Mouse (Mus musculus) cortical plate, adult 2 months (tissue): ENCODE results near the gene Cacna1d. TPM values are rescaled to one million over a fixed set of nuclear protein-coding genes. Genes with fewer than 3 reads are reported as not detected.

Experiments used
- H3K27ac ChIP-seq: fragments of 200-500 bp; 2 replicates; pipeline ENCODE4 v1.5.1; 2012; ENCODE audit warnings: low read length, control low read depth, inconsistent platforms; ENCODE audit not compliant: insufficient read depth
- H3K4me1 ChIP-seq: fragments of 200-500 bp; 2 replicates; pipeline ENCODE4 v1.6.1; 2011; ENCODE audit warnings: low read length; ENCODE audit not compliant: control insufficient read depth, insufficient read depth
- H3K4me3 ChIP-seq: fragments of 200-500 bp; 2 replicates; pipeline ENCODE4 v1.5.1; 2011; ENCODE audit warnings: mild to moderate bottlenecking, low read length, control low read depth; ENCODE audit not compliant: insufficient read depth
- CTCF ChIP-seq: fragments of 200-500 bp; IDR thresholded peaks from 2 replicates; pipeline ENCODE4 v1.5.1; 2011; ENCODE audit warnings: mild to moderate bottlenecking, control low read depth, low read length; ENCODE audit not compliant: insufficient read depth; ENCODE audit errors: extremely low read depth
- POLR2A ChIP-seq: fragments of 200-500 bp; IDR thresholded peaks from 2 replicates; pipeline ENCODE4 v1.6.1; 2011; ENCODE audit warnings: mild to moderate bottlenecking, low read length, control low read depth; ENCODE audit not compliant: insufficient read depth; ENCODE audit errors: extremely low read depth
- polyA plus RNA-seq: library from polyadenylated mRNA; depleted of rRNA; stranded (reverse); fragments of >200 nt; gene quantifications from 2 replicates; pipeline ENCODE4 v1.2.3, GENCODE M21; 2012; rRNA removed

Cacna1d gene
- polyA plus RNA-seq, 1 experiment = 53.4 TPM

- TF ChIP-seq POLR2A (no peak), CTCF (no peak)
- H3K4me3 ChIP-seq = no peak overlapping the region
- peak overlapping the region; percentile 4 for H3K27ac ChIP-seq
- no peaks in the 10 kb centered on the region; the same call in 1 of the 2 replicates for H3K4me1 ChIP-seq
These were observed 481.2 kb downstream of the Cacna1d start for GRCm38 (mm10) chr14:30009864-30010560.

- TF ChIP-seq CTCF (no peak), POLR2A (no peak)
- H3K4me1 ChIP-seq = no peaks in the 10 kb centered on the region; the same call in 1 of the 2 replicates
- H3K27ac ChIP-seq = no peak within 1 kb of the TSS
- peak within 1 kb of the TSS; percentile 17; the same call in 1 of the 2 replicates for H3K4me3 ChIP-seq
These were observed 482.3 kb downstream of the Cacna1d start, which contains the start of the genes Il17rb and Chdh for GRCm38 (mm10) chr14:30008733-30009575. Il17rb (minus strand) TSS chr14:30008896. Chdh (plus strand) TSS chr14:30009023.

GRCm38 (mm10) chr14:29999475-29999811, 491.8 kb downstream of the Cacna1d start:
- TF ChIP-seq POLR2A = no peak
- no peak for TF ChIP-seq CTCF
- Histone ChIP-seq H3K4me1 (peaks cover 2% of the 10 kb centered on the region; the same call in 1 of the 2 replicates), H3K4me3 (no peak overlapping the region), H3K27ac (no peak overlapping the region)

- TF ChIP-seq CTCF (no peak), POLR2A (peak; percentile 43; the same call in 1 of the 2 replicates)
- Histone ChIP-seq H3K4me1 (peaks cover 2% of the 10 kb centered on the region; the same call in 1 of the 2 replicates), H3K27ac (no peak overlapping the region), H3K4me3 (no peak overlapping the region)
These were observed 492.3 kb downstream of the Cacna1d start for GRCm38 (mm10) chr14:29998747-29999474.

- no peak overlapping the region for H3K27ac ChIP-seq
- no peak overlapping the region for H3K4me3 ChIP-seq
- peaks cover 2% of the 10 kb centered on the region; the same call in 1 of the 2 replicates for H3K4me1 ChIP-seq
- TF ChIP-seq CTCF = no peak
- TF ChIP-seq POLR2A = no peak
These were observed 493.9 kb downstream of the Cacna1d start for GRCm38 (mm10) chr14:29997345-29997744.

GRCm38 (mm10) chr14:29996000-29996751, 495.1 kb downstream of the Cacna1d start:
- H3K4me1 ChIP-seq = peaks cover 2% of the 10 kb centered on the region; the same call in 1 of the 2 replicates
- H3K4me3 ChIP-seq = no peak overlapping the region
- TF ChIP-seq POLR2A (no peak), CTCF (no peak)

GRCm38 (mm10) chr14:29994976-29995375, 496.3 kb downstream of the Cacna1d start:
- Histone ChIP-seq H3K4me1 (peaks cover 2% of the 10 kb centered on the region; the same call in 1 of the 2 replicates), H3K4me3 (no peak overlapping the region), H3K27ac (no peak overlapping the region)
- no peak for TF ChIP-seq POLR2A

More at GRCm38 (mm10) chr14:29996000-29996751, 495.1 kb downstream of the Cacna1d start:
- no peak overlapping the region for H3K27ac ChIP-seq

Other genes with a start within 250 kb of the Cacna1d start
- gene Dcp1a, start 11.9 kb downstream of the Cacna1d start, polyA plus RNA-seq = 21.0 and 21.4 TPM in 2 replicates
- 154 and 158 TPM in 2 replicates for gene Tkt, start 56.9 kb upstream of the Cacna1d start, polyA plus RNA-seq
- 17.7 and 19.7 TPM in 2 replicates for gene Prkcd, start 134.8 kb upstream of the Cacna1d start, polyA plus RNA-seq
- 12.9 and 13.2 TPM in 2 replicates for gene Rft1, start 162.9 kb upstream of the Cacna1d start, polyA plus RNA-seq
- gene Sfmbt1, start 223.4 kb upstream of the Cacna1d start, polyA plus RNA-seq = 6.7 and 7.3 TPM in 2 replicates